Mouse (Mus musculus) testis, adult 2 months (tissue): ENCODE data around the gene Herc2.

Experiments
- CTCF ChIP-seq: fragments of 200-500 bp; IDR thresholded peaks from 2 replicates; pipeline ENCODE4 v1.5.1; 2012; ENCODE audit warnings: low read depth, mild to moderate bottlenecking, inconsistent platforms, low read length, moderate library complexity; ENCODE audit not compliant: control insufficient read depth, insufficient read depth, insufficient replicate concordance
- POLR2A ChIP-seq: fragments of 200-500 bp; IDR thresholded peaks from 2 replicates; pipeline ENCODE4 v1.6.1; 2012; ENCODE audit warnings: low read depth, mild to moderate bottlenecking, inconsistent platforms, low read length, moderate library complexity; ENCODE audit not compliant: control insufficient read depth

DNA sequence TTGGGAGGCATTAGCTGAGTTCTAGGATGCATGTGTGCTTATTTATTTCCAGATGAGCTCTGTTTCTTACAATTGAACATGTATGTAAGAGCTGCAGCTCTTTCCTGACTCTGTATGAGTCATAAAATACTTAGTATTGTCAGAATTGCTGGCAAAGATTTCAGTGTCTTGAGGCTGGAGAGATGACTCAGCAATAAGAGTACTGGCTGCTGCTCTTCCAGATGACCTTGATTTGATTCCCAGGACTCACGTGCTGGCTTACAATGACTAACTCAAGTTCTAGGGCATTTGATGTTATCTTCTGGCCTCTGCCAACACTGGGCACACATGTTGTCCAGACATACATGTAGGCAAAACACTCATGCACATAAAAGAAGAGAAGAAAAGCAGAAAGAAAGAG is 64.2 kb downstream of the Herc2 start:
- no peak for TF ChIP-seq CTCF
- no peak for TF ChIP-seq POLR2A
